Mouse (Mus musculus): ENCODE results near the gene Vps26c. TPM values are rescaled to one million over a fixed set of nuclear protein-coding genes. Genes with fewer than 3 reads are reported as not detected.
"Not testable (repeated sequence)": the region's sequence is repeated elsewhere in the genome, so short reads cannot be mapped to it uniquely, and the experiment has no call there.

The Vps26c gene
- total RNA-seq, 4 experiments from 2014 or later, result 33.4 to 40.3 (median 38.7) TPM

- DNase-seq (ENCODE audit: low spot score in 2 of 2), result not testable (repeated sequence)
Measured at GRCm38 (mm10) chr16:94497176-94497575, 29.5 kb downstream of the Vps26c start.

GRCm38 (mm10) chr16:94489326-94489725, 37.3 kb downstream of the Vps26c start:
- DNase-seq (ENCODE audit: low spot score in 2 of 2), result no peak

GRCm38 (mm10) chr16:94487341-94487740, 39.3 kb downstream of the Vps26c start:
- DNase-seq (ENCODE audit: low spot score in 2 of 2), result no peak

GRCm38 (mm10) chr16:94484752-94485535, 41.7 kb downstream of the Vps26c start:
- no peak for DNase-seq (ENCODE audit: low spot score in 2 of 2)

GRCm38 (mm10) chr16:94473086-94473822, 53.4 kb downstream of the Vps26c start:
- peak; percentile 31 to 52 for DNase-seq (ENCODE audit: low spot score in 2 of 2)

GRCm38 (mm10) chr16:94472515-94472951, 54.1 kb downstream of the Vps26c start:
- peak; percentile 80 for DNase-seq (ENCODE audit: low spot score in 2 of 2)

- no peak for DNase-seq (ENCODE audit: low spot score in 2 of 2)
Measured at GRCm38 (mm10) chr16:94468391-94468790, 58.2 kb downstream of the Vps26c start.

GRCm38 (mm10) chr16:94467337-94468055, 59.1 kb downstream of the Vps26c start:
- DNase-seq (ENCODE audit: low spot score in 2 of 2), result no peak

- DNase-seq (ENCODE audit: low spot score in 2 of 2), result not testable (repeated sequence)
Measured at GRCm38 (mm10) chr16:94466317-94466716, 60.3 kb downstream of the Vps26c start.

GRCm38 (mm10) chr16:94465900-94466299, 60.7 kb downstream of the Vps26c start:
- DNase-seq (ENCODE audit: low spot score in 2 of 2), result no peak

- no peak for DNase-seq (ENCODE audit: low spot score in 2 of 2)
Measured at GRCm38 (mm10) chr16:94464067-94464466, 62.6 kb downstream of the Vps26c start.

- no peak for DNase-seq (ENCODE audit: low spot score in 2 of 2)
Measured at GRCm38 (mm10) chr16:94454146-94454545, 72.5 kb downstream of the Vps26c start.

- DNase-seq (ENCODE audit: low spot score in 2 of 2), result no peak
Measured at GRCm38 (mm10) chr16:94452768-94453167, 73.9 kb downstream of the Vps26c start.

- DNase-seq (ENCODE audit: low spot score in 2 of 2), result no peak
Measured at GRCm38 (mm10) chr16:94451545-94452488, 74.8 kb downstream of the Vps26c start.

- no peak for DNase-seq (ENCODE audit: low spot score in 2 of 2)
Measured at GRCm38 (mm10) chr16:94449632-94450031, 77.0 kb downstream of the Vps26c start.

GRCm38 (mm10) chr16:94449151-94449550, 77.5 kb downstream of the Vps26c start:
- no peak for DNase-seq (ENCODE audit: low spot score in 2 of 2)

Data from layer of hippocampus, adult 8-10 months (tissue).